9 mouse cellular contexts compared by ENCODE assay signal in the genomic region with DNA sequence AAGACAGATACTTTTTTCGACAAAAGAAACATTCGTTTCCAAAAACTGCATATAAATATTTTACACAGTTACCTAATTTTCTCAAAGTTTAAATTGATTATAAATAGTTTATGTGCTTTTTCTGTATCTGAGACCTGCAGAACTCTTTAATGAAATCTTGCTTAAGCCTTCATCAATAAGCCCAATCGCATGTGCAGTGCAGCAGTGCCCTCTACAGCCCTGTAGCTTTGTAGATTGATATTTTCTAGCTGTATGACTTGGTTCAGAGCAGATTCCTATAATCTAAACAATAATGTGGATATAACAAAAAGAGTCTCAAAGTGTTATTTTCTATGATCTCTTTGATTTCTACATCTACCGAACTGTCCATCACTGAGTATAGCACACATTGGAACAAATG.
DNase-seq lines count a peak whose midpoint lies in the region; ATAC-seq lines count a peak whose summit lies in the region.
"Had no signal": no experiment of that assay in that cellular context is flagged by ENCODE, and none has a peak within 500 bp of the region (broad histone marks: within the 10 kb centered on the region; RNA-seq: fewer than 3 reads in every experiment).

No protein-coding gene starts in this region.

- no peak overlapping the region for H3K4me3 ChIP-seq in neural tube, embryonic 11.5 days (ENCODE audit: low read depth, low read length)
- H3K4me3 ChIP-seq: liver, embryonic 15.5 days had no signal

- no peak overlapping the region for H3K9ac ChIP-seq in neural tube, embryonic 11.5 days (ENCODE audit: low read length)
- H3K9ac ChIP-seq: liver, embryonic 15.5 days had no signal

- H3K27ac ChIP-seq in neural tube, embryonic 11.5 days (ENCODE audit: low read depth, low read length), result no peak overlapping the region
- H3K27ac ChIP-seq: liver, embryonic 15.5 days had no signal

- H3K4me1 ChIP-seq in neural tube, embryonic 11.5 days (ENCODE audit: control insufficient read depth, insufficient read depth, low read length), result no peaks in the 10 kb centered on the region
- H3K4me1 ChIP-seq: liver, embryonic 15.5 days had no signal

- peak; percentile 4 to 5 for DNase-seq in cerebellum, adult 18-20 months
- DNase-seq in neural tube, embryonic 11.5 days (ENCODE audit: low spot score), result peak; percentile 57
- no peak for DNase-seq in neural tube, embryonic 10.5 days (ENCODE audit: extremely low spot score, low spot score)
- peak; percentile 41 to 71 for DNase-seq in layer of hippocampus, adult 8-10 months (ENCODE audit: low spot score in 2 of 2)
- peak; percentile 4 for DNase-seq in retina, postnatal 7 days (ENCODE audit: low read depth, low spot score)
- no peak for DNase-seq in ovary, postnatal 10 days (ENCODE audit: low spot score)
- DNase-seq in gastrocnemius, adult 8-10 months (ENCODE audit: low spot score in 2 of 2), result no peak

- H3K27me3 ChIP-seq in neural tube, embryonic 11.5 days (ENCODE audit: control insufficient read depth, insufficient read depth, low read length), result no peaks in the 10 kb centered on the region
- H3K27me3 ChIP-seq: liver, embryonic 15.5 days had no signal

- WGBS in neural tube, embryonic 11.5 days, result 93% methylated on average over 4 of the region's 4 CpGs

- H3K9me3 ChIP-seq in neural tube, embryonic 11.5 days (ENCODE audit: control insufficient read depth, low read length), result no peaks in the 10 kb centered on the region
- H3K9me3 ChIP-seq: liver, embryonic 15.5 days had no signal

- H3K36me3 ChIP-seq in neural tube, embryonic 11.5 days (ENCODE audit: control insufficient read depth, insufficient read depth, low read length), result no peaks in the 10 kb centered on the region
- H3K36me3 ChIP-seq: liver, embryonic 15.5 days had no signal

- no peak for ATAC-seq in cerebellum, adult (ENCODE audit: insufficient number of reproducible peaks, low FRiP score, low TSS enrichment)
- no peak for ATAC-seq in neural tube, embryonic 11.5 days (ENCODE audit: insufficient read depth, low FRiP score, low TSS enrichment)

- H3K4me2 ChIP-seq in neural tube, embryonic 11.5 days (ENCODE audit: low read depth), result no peak overlapping the region
- H3K4me2 ChIP-seq: liver, embryonic 15.5 days had no signal

Comparison
In these comparisons a context has a peak if more than half of its experiments do, and no peak if none do; other contexts are left out.
1. DNase-seq: peak in cerebellum, adult 18-20 months (2 of 2), neural tube, embryonic 11.5 days (single experiment), layer of hippocampus, adult 8-10 months (2 of 2) and retina, postnatal 7 days (single experiment); none in neural tube, embryonic 10.5 days (single experiment), ovary, postnatal 10 days (single experiment) and gastrocnemius, adult 8-10 months (0 of 2).